Mouse (Mus musculus) brown adipose tissue, adult 24 weeks (tissue): ENCODE data around the gene Kctd14. TPM values are rescaled to one million over a fixed set of nuclear protein-coding genes. Genes with fewer than 3 reads are reported as not detected.
"Not testable (repeated sequence)": the region's sequence is repeated elsewhere in the genome, so short reads cannot be mapped to it uniquely, and the experiment has no call there.

ENCODE experiments used
- H3K27ac ChIP-seq: fragments of 200-500 bp; replicated peaks from 2 replicates; pipeline ENCODE4 v1.5.1; 2012; ENCODE audit warnings: low read depth, mild to moderate bottlenecking, low read length
- H3K4me1 ChIP-seq: fragments of 200-500 bp; 2 replicates; pipeline ENCODE4 v1.6.1; 2012; ENCODE audit warnings: low read length, mixed read lengths; ENCODE audit not compliant: control insufficient read depth, insufficient read depth, insufficient read length
- H3K4me3 ChIP-seq: fragments of 200-500 bp; 2 replicates; pipeline ENCODE4 v1.5.1; 2012; ENCODE audit warnings: low read depth, mild to moderate bottlenecking, low read length, moderate library complexity; ENCODE audit not compliant: insufficient read depth
- polyA plus RNA-seq: library from polyadenylated mRNA; stranded (reverse); fragments of >200 nt; gene quantifications from 2 replicates; pipeline ENCODE4 v1.2.4, GENCODE M21; 2012; ENCODE audit not compliant: missing spikeins, insufficient read depth, insufficient read length

Kctd14 gene
- polyA plus RNA-seq, 1 experiment, result 2.2 TPM

DNA sequence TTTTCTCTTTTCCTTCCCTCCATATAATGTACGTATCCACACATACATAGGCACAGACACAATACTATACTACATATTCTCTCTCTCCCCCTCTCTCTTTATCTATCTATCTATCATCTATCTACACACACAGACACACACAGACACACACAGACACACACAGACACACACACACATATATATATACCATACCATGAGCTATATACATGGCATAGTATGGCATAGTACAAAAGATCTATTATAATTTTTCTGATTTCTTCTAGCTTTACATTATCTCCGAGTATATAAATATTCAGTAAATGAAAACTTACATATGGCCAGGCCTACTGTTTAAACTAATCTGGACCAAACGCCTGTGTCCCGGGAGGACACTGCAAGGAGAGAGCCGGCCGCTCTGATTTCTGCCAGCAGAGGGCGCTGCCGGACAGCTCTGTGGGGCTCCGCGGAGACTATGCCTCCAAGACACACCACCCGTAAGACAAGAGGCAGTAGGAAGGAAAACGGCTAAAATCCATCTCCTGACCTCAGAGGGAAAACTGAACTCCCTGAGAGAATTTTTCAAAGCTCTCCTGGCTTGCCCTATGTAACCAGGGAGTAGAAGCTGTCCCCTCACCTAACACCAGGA lies 26.4 kb upstream of the Kctd14 start:
- H3K27ac ChIP-seq, result no peak overlapping the region
- 0 out of 2 replicates have a peak, but pooled peaks cover 2% of the 10 kb centered on the region for H3K4me1 ChIP-seq
- H3K4me3 ChIP-seq, result no peak overlapping the region

DNA sequence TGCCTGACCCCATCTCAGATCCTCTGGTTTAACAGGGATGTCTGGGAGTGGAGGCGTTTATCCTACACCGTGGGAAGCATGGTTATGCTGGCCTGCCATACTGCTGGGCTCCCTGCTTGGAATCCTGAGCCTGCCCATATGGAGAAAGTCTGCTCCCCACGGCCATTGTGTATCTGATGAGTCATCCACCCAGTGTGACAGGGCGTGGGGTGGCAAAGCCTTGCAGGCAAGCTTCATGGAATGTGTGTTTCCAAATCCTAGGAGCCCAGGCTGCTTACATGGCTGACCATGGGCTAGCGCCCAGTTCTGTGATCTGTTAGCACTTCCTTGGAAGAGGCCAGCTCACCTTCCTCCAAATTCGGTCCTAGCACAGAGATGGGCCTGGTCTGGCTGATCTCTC lies 24.6 kb upstream of the Kctd14 start:
- Histone ChIP-seq H3K4me3 (no peak overlapping the region), H3K4me1 (no peaks in the 10 kb centered on the region), H3K27ac (no peak overlapping the region)

DNA sequence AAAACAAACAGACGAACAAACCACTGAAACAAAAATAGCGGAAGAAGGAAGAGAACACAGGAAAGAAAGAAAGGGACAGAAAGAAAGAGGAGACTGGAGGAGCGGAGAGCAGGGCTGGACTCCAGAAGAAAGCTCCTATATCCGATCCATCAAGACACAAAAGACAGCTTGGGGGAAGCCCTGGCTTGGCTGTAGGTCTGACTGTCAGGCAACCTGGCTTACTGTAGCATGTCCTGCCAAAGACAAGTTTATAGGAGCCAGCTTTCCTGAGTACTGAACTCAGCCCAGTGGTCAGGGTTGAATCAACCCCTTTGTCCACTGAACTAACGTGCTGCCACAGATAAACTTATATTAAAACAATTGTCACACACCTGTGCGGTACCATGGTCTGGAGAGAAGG lies 23.8 kb upstream of the Kctd14 start:
- H3K4me3 ChIP-seq, result no peak overlapping the region
- H3K4me1 ChIP-seq, result no peaks in the 10 kb centered on the region
- H3K27ac ChIP-seq, result no peak overlapping the region

DNA sequence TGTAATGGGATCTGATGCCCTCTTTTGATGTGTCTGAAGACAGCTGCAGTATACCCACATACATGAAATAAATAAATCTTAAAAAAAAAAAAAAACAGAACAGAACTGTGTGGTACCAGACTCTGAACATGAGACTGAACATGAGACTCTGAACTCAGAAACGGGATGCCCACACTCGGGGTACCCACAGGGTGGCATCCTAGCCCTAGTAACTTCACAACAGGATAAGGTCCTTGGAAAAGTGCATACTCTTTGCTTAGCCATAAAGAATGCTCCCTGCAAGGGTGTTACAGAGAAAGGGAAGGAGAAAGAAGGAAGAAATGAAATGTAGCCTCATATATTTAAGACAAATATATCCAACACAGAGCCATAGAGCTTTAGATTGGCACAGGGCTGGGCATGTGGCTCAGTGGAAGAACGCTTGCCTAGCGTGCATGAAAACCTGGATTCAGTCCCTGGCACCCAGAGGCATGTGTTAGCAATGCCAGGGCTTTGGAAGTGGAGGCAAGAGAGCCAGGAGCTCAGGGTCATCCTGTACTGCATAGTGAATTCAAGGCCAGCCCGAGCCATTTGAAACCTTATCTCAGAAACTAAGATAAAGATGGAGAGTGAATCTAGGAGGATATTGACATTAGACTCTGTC lies 23.2 kb upstream of the Kctd14 start:
- no peak overlapping the region for H3K4me3 ChIP-seq
- no peaks in the 10 kb centered on the region for H3K4me1 ChIP-seq
- no peak overlapping the region for H3K27ac ChIP-seq

DNA sequence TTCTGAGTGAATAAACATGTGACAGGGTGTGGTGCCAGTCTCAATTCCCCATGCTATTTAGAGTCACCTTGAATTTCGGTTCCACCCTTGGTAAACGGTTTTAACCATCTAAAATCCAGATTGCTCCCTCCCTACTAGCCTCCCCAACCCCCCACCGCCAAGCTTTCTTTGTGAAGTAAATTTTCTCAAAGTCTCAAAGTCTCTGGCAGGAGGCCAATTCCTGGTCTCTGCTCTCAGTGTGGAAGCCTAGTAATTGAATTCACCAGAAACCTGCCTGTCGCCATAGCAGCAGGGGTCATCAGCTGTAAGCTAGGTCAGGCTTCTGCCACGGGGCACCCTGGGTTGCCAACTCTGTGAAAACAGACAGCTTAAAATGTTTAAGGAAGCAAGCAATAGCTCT lies 21.4 kb upstream of the Kctd14 start:
- Histone ChIP-seq H3K27ac (no peak overlapping the region), H3K4me3 (no peak overlapping the region), H3K4me1 (no peaks in the 10 kb centered on the region)

DNA sequence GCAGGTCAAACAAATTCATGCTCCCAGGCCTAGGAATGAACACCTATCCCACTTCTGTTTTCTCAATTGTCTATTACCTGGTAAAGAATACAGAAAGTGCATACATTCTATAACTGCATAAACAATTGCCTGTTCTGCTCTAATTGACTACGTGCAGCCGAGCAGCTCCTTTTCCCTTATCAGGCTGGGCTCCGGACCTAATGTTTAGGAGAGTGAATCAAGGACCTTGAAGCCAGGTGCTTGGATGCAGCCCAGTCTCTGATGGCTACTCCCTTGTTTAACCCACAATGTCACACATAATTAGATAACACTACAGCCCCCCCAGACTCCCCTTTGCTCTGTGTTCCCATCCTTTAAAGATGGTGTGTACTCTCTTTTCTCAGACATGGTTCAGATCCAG lies 17.6 kb upstream of the Kctd14 start:
- not testable (repeated sequence) for H3K27ac ChIP-seq, H3K4me3 ChIP-seq, H3K4me1 ChIP-seq

DNA sequence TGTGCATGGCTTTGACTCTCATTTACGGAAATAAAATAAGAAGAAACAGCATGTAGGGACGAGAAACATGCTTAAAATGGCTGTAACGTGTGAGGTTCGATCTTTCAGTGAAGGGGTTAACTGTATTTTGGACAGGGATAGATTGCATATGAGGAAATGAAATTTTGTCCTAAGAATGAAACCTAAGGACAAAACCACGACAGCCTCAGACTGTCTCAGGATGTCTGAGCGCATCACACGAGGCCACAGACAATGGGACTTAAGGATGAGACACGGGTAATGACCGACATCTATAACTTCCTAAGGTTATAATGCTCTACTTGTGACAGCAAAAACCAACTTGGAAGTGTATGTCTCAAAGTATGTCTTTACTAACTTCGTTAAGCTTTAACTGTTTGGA lies 16.6 kb upstream of the Kctd14 start:
- Histone ChIP-seq H3K4me3 (no peak overlapping the region), H3K4me1 (no peaks in the 10 kb centered on the region), H3K27ac (no peak overlapping the region)

DNA sequence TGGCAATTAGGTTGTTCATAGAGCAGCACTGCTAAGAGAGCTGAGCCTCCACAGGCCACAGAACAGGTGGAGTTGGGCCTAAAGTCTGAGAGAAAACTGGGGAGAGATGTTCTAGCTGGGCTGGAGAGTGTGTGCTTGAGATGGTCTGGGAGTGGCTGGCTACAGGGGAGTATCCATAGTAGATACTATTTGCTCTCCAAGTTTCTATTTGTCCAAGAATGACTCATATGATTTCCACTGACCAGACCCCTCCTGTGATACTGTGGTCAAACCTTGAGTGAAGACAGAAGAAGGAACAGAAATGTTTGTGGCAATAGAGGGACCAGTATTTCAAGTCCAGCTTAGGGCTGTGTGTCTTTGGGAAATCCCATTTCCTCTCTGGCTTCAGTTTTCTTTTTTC lies 12.1 kb upstream of the Kctd14 start:
- H3K4me1 ChIP-seq, result no peaks in the 10 kb centered on the region
- no peak overlapping the region for H3K4me3 ChIP-seq
- H3K27ac ChIP-seq, result no peak overlapping the region

DNA sequence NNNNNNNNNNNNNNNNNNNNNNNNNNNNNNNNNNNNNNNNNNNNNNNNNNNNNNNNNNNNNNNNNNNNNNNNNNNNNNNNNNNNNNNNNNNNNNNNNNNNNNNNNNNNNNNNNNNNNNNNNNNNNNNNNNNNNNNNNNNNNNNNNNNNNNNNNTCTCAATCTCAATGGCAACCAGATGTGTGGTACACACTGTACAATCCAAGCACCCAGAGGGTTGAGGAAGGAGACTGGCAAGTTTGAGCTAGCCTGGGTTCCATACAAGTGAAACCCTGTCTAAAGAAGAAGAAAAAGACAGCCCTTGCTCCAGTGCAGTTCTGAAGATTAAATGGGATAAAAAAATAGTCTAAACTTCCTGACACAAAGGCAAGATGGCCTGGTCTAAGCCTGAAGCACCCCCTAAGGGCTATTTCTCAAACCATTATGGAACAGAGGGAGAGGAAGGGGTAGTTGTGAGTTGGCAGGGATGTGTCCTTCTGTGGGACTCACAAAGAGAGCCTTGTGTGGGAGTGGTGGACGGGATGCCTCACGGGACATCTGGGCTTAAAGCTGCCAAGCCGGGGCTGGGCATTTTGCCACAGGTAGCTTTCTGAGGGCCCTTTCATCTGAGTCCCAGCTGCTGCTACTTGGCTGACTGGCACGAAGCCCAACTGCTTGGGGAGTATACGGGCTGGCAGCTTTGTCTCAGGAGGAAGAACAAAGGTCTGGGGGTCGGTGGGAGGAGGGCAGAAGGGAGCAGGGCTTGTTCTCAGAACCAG lies 4.8 kb upstream of the Kctd14 start:
- Histone ChIP-seq H3K27ac (peak overlapping the region; percentile 33; the same call in 1 of the 2 replicates), H3K4me1 (0 out of 2 replicates have a peak, but pooled peaks cover 9% of the 10 kb centered on the region), H3K4me3 (no peak overlapping the region)

DNA sequence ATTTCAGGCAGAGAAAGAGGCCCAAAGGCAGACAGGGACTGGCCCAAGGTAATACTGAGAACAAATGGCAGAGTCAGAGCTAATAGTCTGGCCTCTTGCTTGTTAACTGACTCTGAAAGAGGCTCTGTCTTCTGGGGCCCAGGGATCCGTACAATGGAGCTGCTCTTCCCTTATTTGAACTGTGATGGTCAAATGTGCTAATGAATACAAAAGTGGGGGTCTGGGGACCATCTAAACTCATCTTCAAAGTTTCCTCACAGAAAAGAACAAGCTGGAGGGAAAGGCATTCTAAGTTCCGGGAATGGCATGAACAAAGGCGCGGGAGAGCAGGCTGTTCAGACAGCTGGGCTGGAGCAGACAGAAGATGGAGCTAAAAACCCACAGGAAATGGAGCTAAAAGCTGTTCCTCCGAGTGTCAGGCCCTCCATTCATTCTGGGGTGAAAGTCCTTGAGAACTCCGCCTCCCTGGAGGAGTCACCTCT lies 4.0 kb upstream of the Kctd14 start:
- peak overlapping the region; percentile 33; the same call in 1 of the 2 replicates for H3K27ac ChIP-seq
- H3K4me3 ChIP-seq, result no peak overlapping the region
- H3K4me1 ChIP-seq, result 0 out of 2 replicates have a peak, but pooled peaks cover 9% of the 10 kb centered on the region

DNA sequence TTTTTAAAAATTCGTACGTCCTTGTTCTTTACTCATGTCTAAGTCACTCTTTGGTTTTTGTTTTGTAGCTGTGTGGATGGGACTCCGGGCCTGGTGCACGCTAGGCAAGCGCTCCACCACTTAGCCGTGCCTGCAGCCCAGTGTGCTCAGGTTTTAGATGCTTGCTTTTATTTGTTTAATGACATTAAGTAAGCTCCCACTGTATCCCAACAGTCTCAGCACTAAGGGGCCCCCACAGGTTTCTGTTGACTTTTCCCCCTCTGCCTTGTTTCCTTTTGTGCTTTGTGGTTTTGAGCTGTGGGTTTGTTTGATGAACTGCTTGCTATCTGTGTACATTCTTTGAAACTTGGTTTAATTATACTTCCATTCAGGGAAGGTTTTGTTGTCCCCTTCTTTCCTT lies 1.1 kb downstream of the Kctd14 start:
- H3K4me3 ChIP-seq, result no peak overlapping the region
- no peak overlapping the region for H3K27ac ChIP-seq
- H3K4me1 ChIP-seq, result 0 out of 2 replicates have a peak, but pooled peaks cover 5% of the 10 kb centered on the region

DNA sequence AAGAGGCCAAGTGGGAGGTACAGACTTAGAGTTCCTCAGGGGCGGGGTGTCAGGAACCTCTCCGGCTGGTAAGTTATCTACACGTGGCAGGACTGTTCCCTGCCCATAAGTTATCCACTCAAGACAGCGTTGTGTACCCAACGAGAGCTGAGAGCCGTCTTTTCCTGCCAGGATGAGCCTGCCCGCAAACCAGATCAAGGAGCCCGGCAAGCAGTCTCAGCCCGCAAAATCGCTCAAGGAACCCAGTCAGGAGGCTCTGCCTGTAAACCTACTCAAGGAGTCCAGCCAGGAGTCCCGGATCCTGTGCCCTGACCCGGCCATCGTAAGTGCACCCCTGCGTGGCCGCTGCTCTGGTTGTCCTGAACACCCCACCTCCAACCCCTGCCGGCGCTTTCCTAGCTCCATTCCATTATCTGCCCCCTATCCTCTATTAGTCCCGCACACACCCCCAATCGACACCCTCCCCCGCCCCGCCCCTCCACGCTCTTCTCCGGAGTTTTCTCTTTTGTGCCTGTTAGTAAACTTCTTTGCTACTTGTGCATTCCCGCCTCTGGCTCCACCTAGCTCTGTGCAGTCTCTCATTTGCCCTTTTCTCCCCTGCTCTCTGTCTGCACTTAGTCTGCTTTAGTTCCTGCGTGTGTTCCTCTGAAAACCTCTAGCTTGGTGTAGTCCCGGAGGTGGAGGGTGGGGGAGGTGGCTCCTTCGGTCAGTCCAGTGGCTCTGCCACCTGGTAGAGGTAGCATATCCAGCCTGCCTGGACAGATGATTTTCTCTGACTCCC lies 2.2 kb downstream of the Kctd14 start:
- Histone ChIP-seq H3K4me1 (0 out of 2 replicates have a peak, but pooled peaks cover 2% of the 10 kb centered on the region), H3K4me3 (peak overlapping the region; percentile 49), H3K27ac (no peak overlapping the region)

DNA sequence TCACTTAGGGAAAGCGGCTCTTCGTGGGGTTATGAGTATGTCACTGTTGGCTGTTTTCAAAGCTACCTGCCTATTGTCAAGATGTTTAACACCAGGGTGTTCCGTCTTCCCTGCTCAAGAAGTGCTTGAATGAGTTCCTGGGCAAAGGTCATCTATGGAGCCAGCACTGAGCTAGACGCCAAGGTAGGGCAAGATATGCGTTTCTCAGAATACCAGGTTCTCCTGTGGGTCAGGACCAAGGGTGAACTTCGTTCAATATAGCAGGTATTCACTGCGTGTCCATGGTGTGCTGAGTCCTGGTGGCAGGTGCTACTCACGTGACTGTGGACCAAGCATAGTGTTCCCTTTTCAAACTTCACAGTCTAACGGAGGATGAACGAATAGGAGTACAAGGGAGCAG lies 3.7 kb downstream of the Kctd14 start:
- Histone ChIP-seq H3K4me3 (no peak overlapping the region), H3K27ac (no peak overlapping the region), H3K4me1 (0 out of 2 replicates have a peak, but pooled peaks cover 2% of the 10 kb centered on the region)

DNA sequence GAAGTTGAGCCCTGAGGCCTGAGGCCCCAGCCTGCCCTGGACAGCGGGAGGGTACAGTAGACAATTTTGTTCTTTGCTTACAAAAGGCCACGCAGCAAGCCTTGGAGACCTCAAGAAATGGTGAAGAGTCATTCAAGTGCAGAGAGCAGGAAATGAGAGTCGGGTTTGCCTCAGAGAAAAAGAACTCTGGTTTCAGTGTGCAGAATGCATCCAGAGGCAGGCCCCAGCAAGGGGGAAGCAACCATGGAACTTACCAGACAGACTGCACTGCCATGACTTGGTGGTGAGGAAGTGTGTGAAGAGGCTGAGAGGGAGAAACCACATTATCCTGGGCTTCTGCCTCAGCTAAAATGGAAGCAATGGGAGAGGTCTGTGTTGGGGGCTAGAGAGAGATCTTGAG lies 4.5 kb downstream of the Kctd14 start:
- no peak overlapping the region for H3K4me3 ChIP-seq

DNA sequence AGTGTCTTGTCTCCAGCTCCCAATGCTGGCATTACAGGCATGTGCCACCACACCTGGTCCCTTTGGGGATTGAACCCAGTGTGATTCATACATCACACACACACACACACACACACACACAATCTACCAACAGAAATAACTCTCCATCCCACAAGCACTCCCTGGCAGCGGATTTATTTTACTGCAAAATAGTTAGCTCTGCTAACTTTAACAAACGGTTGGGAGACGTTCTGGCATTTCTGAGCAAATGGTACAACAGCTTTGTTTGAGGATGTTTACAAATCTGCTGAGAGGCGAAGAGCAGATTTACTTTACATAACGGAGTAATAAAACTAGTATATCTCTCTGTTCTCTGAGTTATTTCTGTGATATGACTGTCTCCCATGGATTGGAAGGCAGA lies 21.9 kb downstream of the Kctd14 start:
- Histone ChIP-seq H3K27ac (no peak overlapping the region), H3K4me3 (no peak overlapping the region), H3K4me1 (no peaks in the 10 kb centered on the region)

More for the DNA sequence above, 4.5 kb downstream of the Kctd14 start:
- 0 out of 2 replicates have a peak, but pooled peaks cover 2% of the 10 kb centered on the region for H3K4me1 ChIP-seq
- no peak overlapping the region for H3K27ac ChIP-seq
